32 mouse cellular contexts compared by ENCODE assay signal in genomic region chr1:179461019-179461814, GRCm38 (mm10). TPM values are rescaled to one million over a fixed set of nuclear protein-coding genes. Genes with fewer than 3 reads are reported as not detected.
DNase-seq lines count a peak whose midpoint lies in the region; ATAC-seq lines count a peak whose summit lies in the region.
"Had no signal": no experiment of that assay in that cellular context is flagged by ENCODE, and none has a peak within 500 bp of the region (broad histone marks: within the 10 kb centered on the region; RNA-seq: fewer than 3 reads in every experiment).

No protein-coding gene starts in this region.

- no peaks in the 10 kb centered on the region for H3K4me1 ChIP-seq in midbrain, embryonic 11.5 days (ENCODE audit: control insufficient read depth, insufficient read depth, low read length)
- peaks cover 17% of the 10 kb centered on the region for H3K4me1 ChIP-seq in midbrain, embryonic 10.5 days
- H3K4me1 ChIP-seq in embryonic facial prominence, embryonic 10.5 days: peaks cover 47% of the 10 kb centered on the region
- H3K4me1 ChIP-seq in neural tube, embryonic 15.5 days: peaks cover 13% of the 10 kb centered on the region; the same call in 1 of the 2 replicates
- H3K4me1 ChIP-seq: heart, embryonic 12.5 days; liver, embryonic 12.5 days had no signal

- no peak for ATAC-seq in midbrain, embryonic 11.5 days (ENCODE audit: low FRiP score)
- 0 out of 2 replicates have a peak, but pooled peaks have one; percentile 41 for ATAC-seq in neural tube, embryonic 15.5 days (ENCODE audit: low FRiP score)
- no peak for ATAC-seq in cerebellum, adult (ENCODE audit: insufficient number of reproducible peaks, low FRiP score, low TSS enrichment)
- ATAC-seq: forebrain, embryonic 13.5 days; intestine, postnatal 0 days; liver, embryonic 12.5 days; liver, postnatal 0 days; midbrain, embryonic 16.5 days; Patski had no signal

- H3K9ac ChIP-seq in midbrain, embryonic 11.5 days (ENCODE audit: low read length): no peak overlapping the region
- H3K9ac ChIP-seq in neural tube, embryonic 15.5 days (replicated peaks): no peak overlapping the region
- H3K9ac ChIP-seq: embryonic facial prominence, embryonic 15.5 days; forebrain, embryonic 13.5 days; heart, embryonic 12.5 days; hindbrain, embryonic 14.5 days; liver, embryonic 12.5 days; liver, postnatal 0 days had no signal

- H3K4me2 ChIP-seq in midbrain, embryonic 11.5 days: no peak overlapping the region
- no peak overlapping the region for H3K4me2 ChIP-seq in neural tube, embryonic 15.5 days
- H3K4me2 ChIP-seq: embryonic facial prominence, embryonic 15.5 days; forebrain, embryonic 13.5 days; heart, embryonic 12.5 days; hindbrain, embryonic 14.5 days; liver, embryonic 12.5 days had no signal

- no peak overlapping the region for H3K27ac ChIP-seq in midbrain, embryonic 11.5 days (ENCODE audit: low read depth, low read length)
- H3K27ac ChIP-seq in midbrain, embryonic 10.5 days (replicated peaks): no peak overlapping the region
- peak overlapping the region; percentile 68 for H3K27ac ChIP-seq in embryonic facial prominence, embryonic 10.5 days (replicated peaks)
- H3K27ac ChIP-seq in neural tube, embryonic 15.5 days (replicated peaks): no peak overlapping the region
- H3K27ac ChIP-seq: embryonic facial prominence, embryonic 15.5 days; forebrain, embryonic 13.5 days; hindbrain, embryonic 14.5 days; layer of hippocampus, adult 2 months; liver, embryonic 12.5 days had no signal

- DNase-seq in midbrain, embryonic 11.5 days (ENCODE audit: low spot score, missing footprints): peak; percentile 72
- no peak for DNase-seq in midbrain, embryonic 10.5 days (ENCODE audit: low spot score)
- DNase-seq in embryonic facial prominence, embryonic 10.5 days (ENCODE audit: low spot score): peak; percentile 49
- DNase-seq in forelimb bud, embryonic 11.5 days (ENCODE audit: low read depth, low spot score): peak; percentile 69
- DNase-seq in spleen, postnatal 10 days (ENCODE audit: low spot score in 2 of 2): no peak
- DNase-seq: adrenal gland, postnatal 10 days; cerebellum, adult 11 months; cerebellum, adult 9-10 months; cerebellum, postnatal 36 days; gastrocnemius, postnatal 25 days; heart, adult 18-20 months; heart, postnatal 4 days; kidney, postnatal 36 days; liver, postnatal 0 days; lung, postnatal 36 days; retina, postnatal 1 day; right cerebral cortex, postnatal 14 days; thymus, postnatal 14 days had no signal

- H3K9me3 ChIP-seq in midbrain, embryonic 11.5 days (ENCODE audit: control insufficient read depth, low read length): no peaks in the 10 kb centered on the region
- H3K9me3 ChIP-seq in midbrain, embryonic 10.5 days (replicated peaks): no peaks in the 10 kb centered on the region
- H3K9me3 ChIP-seq in embryonic facial prominence, embryonic 10.5 days: no peaks in the 10 kb centered on the region
- H3K9me3 ChIP-seq in neural tube, embryonic 15.5 days (replicated peaks): no peaks in the 10 kb centered on the region
- H3K9me3 ChIP-seq: forebrain, embryonic 13.5 days; G1E; liver, embryonic 12.5 days had no signal

- no peaks in the 10 kb centered on the region for H3K27me3 ChIP-seq in midbrain, embryonic 11.5 days (ENCODE audit: control insufficient read depth, insufficient read depth, low read length)
- H3K27me3 ChIP-seq in midbrain, embryonic 10.5 days (ENCODE audit: low read depth, poor library complexity, severe bottlenecking): no peaks in the 10 kb centered on the region
- no peaks in the 10 kb centered on the region for H3K27me3 ChIP-seq in embryonic facial prominence, embryonic 10.5 days (replicated peaks; ENCODE audit: low read depth, poor library complexity, severe bottlenecking)
- no peaks in the 10 kb centered on the region for H3K27me3 ChIP-seq in neural tube, embryonic 15.5 days (replicated peaks)
- H3K27me3 ChIP-seq: CH12.LX; embryonic facial prominence, embryonic 15.5 days; heart, embryonic 12.5 days; liver, embryonic 12.5 days; Patski had no signal

- H3K36me3 ChIP-seq in midbrain, embryonic 11.5 days (ENCODE audit: control insufficient read depth, insufficient read depth, low read length): no peaks in the 10 kb centered on the region
- H3K36me3 ChIP-seq in midbrain, embryonic 10.5 days: no peaks in the 10 kb centered on the region
- no peaks in the 10 kb centered on the region for H3K36me3 ChIP-seq in embryonic facial prominence, embryonic 10.5 days (replicated peaks)
- no peaks in the 10 kb centered on the region for H3K36me3 ChIP-seq in neural tube, embryonic 15.5 days
- H3K36me3 ChIP-seq: embryonic facial prominence, embryonic 15.5 days; heart, embryonic 12.5 days; liver, embryonic 12.5 days had no signal

- WGBS in midbrain, embryonic 11.5 days: 83% methylated on average over 22 of the region's 22 CpGs
- WGBS in midbrain, embryonic 10.5 days: 82% methylated on average over 22 of the region's 22 CpGs
- 61% methylated on average over 22 of the region's 22 CpGs for WGBS in embryonic facial prominence, embryonic 10.5 days
- WGBS in neural tube, embryonic 15.5 days: 72% methylated on average over 22 of the region's 22 CpGs

- H3K4me3 ChIP-seq in midbrain, embryonic 11.5 days (ENCODE audit: low read depth, low read length): no peak overlapping the region
- H3K4me3 ChIP-seq in midbrain, embryonic 10.5 days: no peak overlapping the region
- no peak overlapping the region for H3K4me3 ChIP-seq in embryonic facial prominence, embryonic 10.5 days
- no peak overlapping the region for H3K4me3 ChIP-seq in neural tube, embryonic 15.5 days (replicated peaks)
- H3K4me3 ChIP-seq: embryonic facial prominence, embryonic 15.5 days; forebrain, embryonic 13.5 days; heart, embryonic 12.5 days; layer of hippocampus, adult 2 months; liver, embryonic 12.5 days; myocyte had no signal

RNA-seq across cellular contexts. Expression of gene Smyd3, which starts 56.6 kb away (rescaled TPM):
- polyA plus RNA-seq in midbrain, embryonic 11.5 days (2014; fragmentation: Nextera tagmentation; extraction: Ambion mirVana): 13.1 and 15.9 TPM in 2 replicates
- 11.7 and 15.3 TPM in 2 replicates for polyA plus RNA-seq in midbrain, embryonic 10.5 days (2016; fragmentation: Nextera tagmentation; extraction: Ambion mirVana)
- polyA plus RNA-seq in embryonic facial prominence, embryonic 10.5 days (2016; fragmentation: Nextera tagmentation; extraction: Ambion mirVana): 20.7 and 21.5 TPM in 2 replicates
- polyA plus RNA-seq in neural tube, embryonic 15.5 days (2015; fragmentation: Nextera tagmentation; extraction: Ambion mirVana): 26.0 and 26.7 TPM in 2 replicates

Comparison
In these comparisons a context has a peak if more than half of its experiments do, and no peak if none do; other contexts are left out.
1. DNase-seq: peak in midbrain, embryonic 11.5 days (single experiment), embryonic facial prominence, embryonic 10.5 days (single experiment) and forelimb bud, embryonic 11.5 days (single experiment); none in midbrain, embryonic 10.5 days (single experiment) and spleen, postnatal 10 days (0 of 2).